Mouse (Mus musculus) lung, embryonic 14.5 days (tissue): ENCODE measurements at regions not wholly inside any gene's neighbourhood (a gene's known extent, or its start where the extent isn't known, plus 50 kb on each side); places are given as distances from the start of the nearest gene placed in this dataset.

Source experiments
- ATAC-seq: fragments of 200-750 bp; cut with Nextera tagmentation; 2 replicates; pipeline ENCODE4 v1.8.0; 2017; ENCODE audit warnings: mild to moderate bottlenecking, moderate TSS enrichment, moderate library complexity; ENCODE audit not compliant: insufficient read depth
- DNase-seq: peaks from one replicate; pipeline ENCODE4 v3.0.0-alpha.2; 2015
- H3K27ac ChIP-seq: fragments of 300-500 bp; sonication (generic); 2 replicates; pipeline ENCODE4 v1.5.1; 2014; ENCODE audit warnings: low read depth, mild to moderate bottlenecking, moderate library complexity
- H3K27me3 ChIP-seq: fragments of 300-500 bp; sonication (generic); 2 replicates; pipeline ENCODE4 v1.6.1; 2014; ENCODE audit warnings: low read length, control low read depth; ENCODE audit not compliant: insufficient read depth
- H3K36me3 ChIP-seq: fragments of 300-500 bp; sonication (generic); 2 replicates; pipeline ENCODE4 v1.6.1; 2014; ENCODE audit warnings: control low read depth; ENCODE audit not compliant: insufficient read depth
- H3K4me1 ChIP-seq: fragments of 300-500 bp; sonication (generic); 2 replicates; pipeline ENCODE4 v1.6.1; 2014; ENCODE audit warnings: antibody characterized with exemption, control low read depth; ENCODE audit not compliant: insufficient read depth
- H3K4me2 ChIP-seq: fragments of 300-500 bp; sonication (generic); 2 replicates; pipeline ENCODE4 v1.6.1; 2014; ENCODE audit warnings: mild to moderate bottlenecking
- H3K4me3 ChIP-seq: fragments of 300-500 bp; sonication (generic); 2 replicates; pipeline ENCODE4 v1.5.1; 2014; ENCODE audit warnings: low read depth, low read length
- H3K9ac ChIP-seq: fragments of 300-500 bp; sonication (generic); 2 replicates; pipeline ENCODE4 v1.6.1; 2014
- H3K9me3 ChIP-seq: fragments of 300-500 bp; sonication (generic); 2 replicates; pipeline ENCODE4 v1.6.1; 2016; ENCODE audit warnings: low read depth, low read length, control low read depth
- CTCF ChIP-seq: IDR thresholded peaks from 2 replicates; pipeline ENCODE4 v1.5.1; 2016; ENCODE audit warnings: antibody characterized with exemption, low read depth
- WGBS: fragments of 180-500 bp; shearing (Covaris S2); extraction: QIAGEN DNeasy Blood & Tissue Kit; methylation state at CpG from one replicate; pipeline ENCODE4 v1.1.7; 2014; 5-methylcytosine and 5-hydroxymethylcytosine counted together

- no peak for DNase-seq
- no peak for ATAC-seq
- Histone ChIP-seq H3K27ac (no peak overlapping the region), H3K27me3 (no peaks in the 10 kb centered on the region), H3K36me3 (no peaks in the 10 kb centered on the region), H3K4me2 (no peak overlapping the region), H3K4me1 (no peaks in the 10 kb centered on the region), H3K9ac (no peak overlapping the region), H3K9me3 (no peaks in the 10 kb centered on the region), H3K4me3 (no peak overlapping the region)
- WGBS = 55% methylated on average over 4 of the region's 4 CpGs
- TF ChIP-seq CTCF = no peak
These were observed 190.1 kb upstream of the Arid1b start for GRCm38 (mm10) chr17:4804013-4804412.

GRCm38 (mm10) chr17:4806051-4806450, 188.1 kb upstream of the Arid1b start:
- DNase-seq (peak; percentile 75), ATAC-seq (no peak)
- WGBS = 25% methylated on average over 5 of the region's 5 CpGs
- TF ChIP-seq CTCF = no peak
- no peak overlapping the region for H3K27ac ChIP-seq
- no peaks in the 10 kb centered on the region for H3K36me3 ChIP-seq
- no peaks in the 10 kb centered on the region for H3K9me3 ChIP-seq
- no peak overlapping the region for H3K4me2 ChIP-seq
- no peaks in the 10 kb centered on the region for H3K4me1 ChIP-seq
- no peak overlapping the region for H3K9ac ChIP-seq
- H3K27me3 ChIP-seq = no peaks in the 10 kb centered on the region
- no peak overlapping the region for H3K4me3 ChIP-seq

- 75% methylated on average over 3 of the region's 3 CpGs for whole genome bisulfite sequencing
- no peak for DNase-seq
- no peak for TF ChIP-seq CTCF
- H3K36me3 ChIP-seq = no peaks in the 10 kb centered on the region
- no peak for ATAC-seq
- H3K9me3 ChIP-seq = no peaks in the 10 kb centered on the region
- no peaks in the 10 kb centered on the region for H3K4me1 ChIP-seq
- no peak overlapping the region for H3K4me3 ChIP-seq
- H3K27ac ChIP-seq = no peak overlapping the region
- H3K9ac ChIP-seq = no peak overlapping the region
- no peak overlapping the region for H3K4me2 ChIP-seq
- no peaks in the 10 kb centered on the region for H3K27me3 ChIP-seq
These were observed 185.2 kb upstream of the Arid1b start for GRCm38 (mm10) chr17:4808926-4809325.

- Histone ChIP-seq H3K36me3 (no peaks in the 10 kb centered on the region), H3K9me3 (no peaks in the 10 kb centered on the region), H3K4me2 (no peak overlapping the region), H3K27me3 (no peaks in the 10 kb centered on the region), H3K9ac (no peak overlapping the region), H3K4me3 (no peak overlapping the region), H3K4me1 (no peaks in the 10 kb centered on the region), H3K27ac (no peak overlapping the region)
- 93% methylated on average over 3 of the region's 3 CpGs for WGBS
- DNase-seq (no peak), ATAC-seq (no peak)
- TF ChIP-seq CTCF = no peak
These were observed 180.9 kb upstream of the Arid1b start for GRCm38 (mm10) chr17:4813232-4813631.

- no peaks in the 10 kb centered on the region for H3K9me3 ChIP-seq
- no peak overlapping the region for H3K4me3 ChIP-seq
- no peaks in the 10 kb centered on the region for H3K4me1 ChIP-seq
- no peak for DNase-seq
- H3K36me3 ChIP-seq = no peaks in the 10 kb centered on the region
- no peaks in the 10 kb centered on the region for H3K27me3 ChIP-seq
- ATAC-seq = no peak
- no peak overlapping the region for H3K9ac ChIP-seq
- 57% methylated on average over 6 of the region's 6 CpGs for WGBS
- no peak for TF ChIP-seq CTCF
- no peak overlapping the region for H3K4me2 ChIP-seq
- H3K27ac ChIP-seq = no peak overlapping the region
These were observed 180.5 kb upstream of the Arid1b start for GRCm38 (mm10) chr17:4813666-4814065.

- no peak for ATAC-seq
- H3K9ac ChIP-seq = no peak overlapping the region
- TF ChIP-seq CTCF = no peak
- no peaks in the 10 kb centered on the region for H3K27me3 ChIP-seq
- no peak overlapping the region for H3K27ac ChIP-seq
- H3K4me1 ChIP-seq = no peaks in the 10 kb centered on the region
- no peaks in the 10 kb centered on the region for H3K9me3 ChIP-seq
- DNase-seq = no peak
- no peak overlapping the region for H3K4me3 ChIP-seq
- 64% methylated on average over 8 of the region's 8 CpGs for WGBS
- H3K36me3 ChIP-seq = no peaks in the 10 kb centered on the region
- no peak overlapping the region for H3K4me2 ChIP-seq
These were observed 168.8 kb upstream of the Arid1b start for GRCm38 (mm10) chr17:4825221-4825895.

GRCm38 (mm10) chr17:4834065-4834464, 160.1 kb upstream of the Arid1b start:
- Histone ChIP-seq H3K27me3 (no peaks in the 10 kb centered on the region), H3K9me3 (no peaks in the 10 kb centered on the region), H3K4me1 (peaks cover 9% of the 10 kb centered on the region), H3K4me2 (peak overlapping the region; percentile 38), H3K9ac (no peak overlapping the region), H3K4me3 (no peak overlapping the region), H3K36me3 (no peaks in the 10 kb centered on the region), H3K27ac (peak overlapping the region; percentile 42)
- no peak for TF ChIP-seq CTCF
- peak; percentile 96 for ATAC-seq
- 22% methylated on average over 7 of the region's 7 CpGs for WGBS
- peak; percentile 83 for DNase-seq

- Histone ChIP-seq H3K27ac (peak overlapping the region; percentile 42; the same call in 1 of the 2 replicates), H3K4me2 (peak overlapping the region; percentile 38)
These were observed 159.6 kb upstream of the Arid1b start for GRCm38 (mm10) chr17:4834571-4834970.

More at GRCm38 (mm10) chr17:4834571-4834970, 159.6 kb upstream of the Arid1b start:
- DNase-seq (no peak), ATAC-seq (0 out of 2 replicates have a peak, but pooled peaks have one; percentile 45)
- WGBS = 58% methylated on average over 7 of the region's 7 CpGs
- Histone ChIP-seq H3K4me1 (peaks cover 9% of the 10 kb centered on the region), H3K36me3 (no peaks in the 10 kb centered on the region), H3K27me3 (no peaks in the 10 kb centered on the region), H3K9ac (no peak overlapping the region), H3K4me3 (no peak overlapping the region), H3K9me3 (no peaks in the 10 kb centered on the region)
- no peak for TF ChIP-seq CTCF
